ENCODE assay signal across 19 mouse cellular contexts in genomic region chr7:138375573-138375972, GRCm38 (mm10). TPM values are rescaled to one million over a fixed set of nuclear protein-coding genes. Genes with fewer than 3 reads are reported as not detected.
DNase-seq lines count a peak whose midpoint lies in the region; ATAC-seq lines count a peak whose summit lies in the region.
"Had no signal": no experiment of that assay in that cellular context is flagged by ENCODE, and none has a peak within 500 bp of the region (broad histone marks: within the 10 kb centered on the region; RNA-seq: fewer than 3 reads in every experiment).

No protein-coding gene starts in this region.

- H3K9ac ChIP-seq in kidney, embryonic 15.5 days: no peak overlapping the region
- H3K9ac ChIP-seq in kidney, embryonic 16.5 days (replicated peaks; ENCODE audit: low read length): no peak overlapping the region
- H3K9ac ChIP-seq: hindbrain, embryonic 15.5 days had no signal

- 36% methylated on average over 7 of the region's 7 CpGs for WGBS in kidney, embryonic 15.5 days
- 41% methylated on average over 7 of the region's 7 CpGs for WGBS in kidney, embryonic 16.5 days

- H3K4me2 ChIP-seq in kidney, embryonic 15.5 days: no peak overlapping the region
- no peak overlapping the region for H3K4me2 ChIP-seq in kidney, embryonic 16.5 days (replicated peaks; ENCODE audit: low read depth, low read length)
- H3K4me2 ChIP-seq: hindbrain, embryonic 15.5 days; liver, embryonic 11.5 days had no signal

- ATAC-seq in kidney, embryonic 15.5 days (replicated peaks; ENCODE audit: low FRiP score): no peak
- ATAC-seq in kidney, embryonic 16.5 days (ENCODE audit: low FRiP score, low TSS enrichment): peak; percentile 35; the same call in 1 of the 2 replicates
- no peak for ATAC-seq in megakaryocyte-erythroid progenitor cell, adult 5-6 weeks (replicated peaks; ENCODE audit: low FRiP score, low TSS enrichment, poor library complexity, severe bottlenecking)

- H3K27me3 ChIP-seq in kidney, embryonic 15.5 days: no peaks in the 10 kb centered on the region
- H3K27me3 ChIP-seq in kidney, embryonic 16.5 days (ENCODE audit: insufficient read depth, low read length): no peaks in the 10 kb centered on the region
- H3K27me3 ChIP-seq: hindbrain, embryonic 15.5 days had no signal

- no peaks in the 10 kb centered on the region for H3K9me3 ChIP-seq in kidney, embryonic 15.5 days (replicated peaks)
- H3K9me3 ChIP-seq in kidney, embryonic 16.5 days (ENCODE audit: low read length): no peaks in the 10 kb centered on the region
- H3K9me3 ChIP-seq: hindbrain, embryonic 15.5 days; megakaryocyte, embryonic 14.5 days had no signal

- no peak overlapping the region for H3K4me3 ChIP-seq in kidney, embryonic 15.5 days (replicated peaks)
- H3K4me3 ChIP-seq in kidney, embryonic 16.5 days (ENCODE audit: low read length): no peak overlapping the region
- H3K4me3 ChIP-seq: hindbrain, embryonic 15.5 days; megakaryocyte, embryonic 14.5 days had no signal

- H3K4me1 ChIP-seq in kidney, embryonic 15.5 days: peaks cover 6% of the 10 kb centered on the region
- H3K4me1 ChIP-seq in kidney, embryonic 16.5 days (ENCODE audit: insufficient read depth, low read length): peaks cover 6% of the 10 kb centered on the region
- H3K4me1 ChIP-seq: hindbrain, embryonic 15.5 days; megakaryocyte, embryonic 14.5 days had no signal

- H3K36me3 ChIP-seq in kidney, embryonic 15.5 days: no peaks in the 10 kb centered on the region
- H3K36me3 ChIP-seq in kidney, embryonic 16.5 days (ENCODE audit: insufficient read depth, low read length): no peaks in the 10 kb centered on the region
- H3K36me3 ChIP-seq: hindbrain, embryonic 15.5 days had no signal

- peak; percentile 44 for DNase-seq in kidney, adult 18-20 months
- DNase-seq in R1 (ENCODE audit: low read depth, low spot score): peak; percentile 66
- peak; percentile 32 for DNase-seq in lung, postnatal 36 days
- no peak for DNase-seq in layer of hippocampus, adult 9-10 months (ENCODE audit: low spot score)
- no peak for DNase-seq in thymus, adult 18-20 months
- DNase-seq: adrenal gland, postnatal 25 days; cerebellum, postnatal 10 days; layer of hippocampus, adult 9-11 months; right cerebral cortex, postnatal 14 days; thymus, postnatal 4 days had no signal

- H3K27ac ChIP-seq in kidney, embryonic 15.5 days: no peak overlapping the region
- H3K27ac ChIP-seq in kidney, embryonic 16.5 days (ENCODE audit: low read length): no peak overlapping the region
- H3K27ac ChIP-seq: hindbrain, embryonic 15.5 days had no signal

RNA-seq across cellular contexts. Expression of gene Tcerg1l, which starts 22.0 kb away (rescaled TPM):
- polyA plus RNA-seq in kidney, embryonic 15.5 days (2015; fragmentation: Nextera tagmentation; extraction: Ambion mirVana): 1.3 and 1.8 TPM in 2 replicates
- 1.2 and 1.8 TPM in 2 replicates for polyA plus RNA-seq in kidney, embryonic 16.5 days (2015; fragmentation: Nextera tagmentation; extraction: Ambion mirVana)
- not detected in 2 replicates for total RNA-seq in megakaryocyte-erythroid progenitor cell, adult 5-6 weeks (2014; fragmentation: Nextera tagmentation)
- total RNA-seq in megakaryocyte-erythroid progenitor cell, adult 5-6 weeks (2017): not detected in 2 replicates
- total RNA-seq: granulocyte monocyte progenitor cell, adult 5-6 weeks; MEL had no signal
- polyA plus RNA-seq: heart, postnatal 0 days had no signal

Comparison
In these comparisons a context has a peak if more than half of its experiments do, and no peak if none do; other contexts are left out.
1. DNase-seq: peak in kidney, adult 18-20 months (single experiment), R1 (single experiment) and lung, postnatal 36 days (single experiment); none in layer of hippocampus, adult 9-10 months (single experiment) and thymus, adult 18-20 months (0 of 2).